Mouse (Mus musculus) midbrain, embryonic 13.5 days (tissue): ENCODE measurements around the gene Morn4. TPM values are rescaled to one million over a fixed set of nuclear protein-coding genes. Genes with fewer than 3 reads are reported as not detected.

ENCODE experiments used
- ATAC-seq: fragments of 200-750 bp; cut with Nextera tagmentation; 2 replicates; pipeline ENCODE4 v1.8.0; 2017; ENCODE audit warnings: mild to moderate bottlenecking, moderate TSS enrichment, moderate library complexity
- H3K27ac ChIP-seq: fragments of 300-500 bp; sonication (generic); 2 replicates; pipeline ENCODE4 v1.5.1; 2015; ENCODE audit warnings: inconsistent platforms, mild to moderate bottlenecking, moderate library complexity
- H3K27me3 ChIP-seq: fragments of 300-500 bp; sonication (generic); 2 replicates; pipeline ENCODE4 v1.6.1; 2015; ENCODE audit warnings: mild to moderate bottlenecking, inconsistent platforms
- H3K36me3 ChIP-seq: fragments of 300-500 bp; sonication (generic); 2 replicates; pipeline ENCODE4 v1.6.1; 2015; ENCODE audit warnings: mild to moderate bottlenecking, inconsistent platforms
- H3K4me1 ChIP-seq: fragments of 300-500 bp; sonication (generic); replicated peaks from 2 replicates; pipeline ENCODE4 v1.6.1; 2015; ENCODE audit warnings: inconsistent platforms
- H3K4me2 ChIP-seq: fragments of 300-500 bp; sonication (generic); replicated peaks from 2 replicates; pipeline ENCODE4 v1.6.1; 2015; ENCODE audit warnings: moderate library complexity, mild to moderate bottlenecking, inconsistent platforms
- H3K4me3 ChIP-seq: fragments of 300-500 bp; sonication (generic); replicated peaks from 2 replicates; pipeline ENCODE4 v1.5.1; 2015; ENCODE audit warnings: mild to moderate bottlenecking, inconsistent platforms
- H3K9ac ChIP-seq: fragments of 300-500 bp; sonication (generic); replicated peaks from 2 replicates; pipeline ENCODE4 v1.6.1; 2015; ENCODE audit warnings: mild to moderate bottlenecking, inconsistent platforms
- H3K9me3 ChIP-seq: fragments of 300-500 bp; sonication (generic); 2 replicates; pipeline ENCODE4 v1.6.1; 2016; ENCODE audit warnings: mild to moderate bottlenecking, inconsistent platforms
- WGBS: fragments of 180-500 bp; shearing (Covaris S2); methylation state at CpG from one replicate; pipeline ENCODE4 v1.1.7; 2015; 5-methylcytosine and 5-hydroxymethylcytosine counted together
- polyA plus RNA-seq: library from polyadenylated mRNA; unstranded; fragments of >200 nt; fragmentation: Nextera tagmentation; extraction: Ambion mirVana; gene quantifications from 2 replicates; pipeline ENCODE4 v1.2.1, GENCODE M21; 2015

Gene Morn4
- polyA plus RNA-seq, 1 experiment from 2014 or later: 128 TPM

- H3K27ac ChIP-seq: no peak overlapping the region
- H3K9ac ChIP-seq: no peak overlapping the region
- no peak for ATAC-seq
- no peaks in the 10 kb centered on the region for H3K27me3 ChIP-seq
- 89% methylated on average over 6 of the region's 6 CpGs for WGBS
- H3K9me3 ChIP-seq: no peaks in the 10 kb centered on the region
- H3K4me2 ChIP-seq: no peak overlapping the region
- no peak overlapping the region for H3K4me3 ChIP-seq
- no peaks in the 10 kb centered on the region for H3K4me1 ChIP-seq
- no peaks in the 10 kb centered on the region for H3K36me3 ChIP-seq
Measured at GRCm38 (mm10) chr19:42056719-42057409, 29.3 kb downstream of the Morn4 start.

- WGBS: 88% methylated on average over 2 of the region's 2 CpGs
- Histone ChIP-seq H3K9ac (no peak overlapping the region), H3K4me3 (no peak overlapping the region), H3K27ac (no peak overlapping the region), H3K9me3 (no peaks in the 10 kb centered on the region), H3K27me3 (no peaks in the 10 kb centered on the region), H3K4me1 (no peaks in the 10 kb centered on the region), H3K36me3 (no peaks in the 10 kb centered on the region), H3K4me2 (no peak overlapping the region)
- ATAC-seq: no peak
Measured at GRCm38 (mm10) chr19:42055881-42056280, 30.3 kb downstream of the Morn4 start.

GRCm38 (mm10) chr19:42054255-42054654 lies 31.9 kb downstream of the Morn4 start:
- 82% methylated on average over 6 of the region's 6 CpGs for WGBS
- Histone ChIP-seq H3K4me2 (no peak overlapping the region), H3K27ac (no peak overlapping the region), H3K4me3 (no peak overlapping the region), H3K9me3 (no peaks in the 10 kb centered on the region), H3K9ac (no peak overlapping the region), H3K4me1 (no peaks in the 10 kb centered on the region), H3K36me3 (no peaks in the 10 kb centered on the region), H3K27me3 (no peaks in the 10 kb centered on the region)
- no peak for ATAC-seq

GRCm38 (mm10) chr19:42051948-42052347 lies 34.2 kb downstream of the Morn4 start, which contains the start of gene 4933411K16Rik:
Gene 4933411K16Rik (plus strand): TSS chr19:42052248.
- H3K27me3 ChIP-seq: no peaks in the 10 kb centered on the region
- no peaks in the 10 kb centered on the region for H3K4me1 ChIP-seq
- WGBS: 83% methylated on average over 4 of the region's 4 CpGs
- H3K4me3 ChIP-seq: no peak within 1 kb of the TSS
- no peak within 1 kb of the TSS for H3K27ac ChIP-seq
- no peak within 1 kb of the TSS for H3K4me2 ChIP-seq
- no peaks in the 10 kb centered on the region for H3K9me3 ChIP-seq
- no peaks in the 10 kb centered on the region for H3K36me3 ChIP-seq
- no peak within 1 kb of the TSS for H3K9ac ChIP-seq
- no peak for ATAC-seq

GRCm38 (mm10) chr19:42051351-42051750 lies 34.8 kb downstream of the Morn4 start:
- no peak overlapping the region for H3K4me2 ChIP-seq
- no peaks in the 10 kb centered on the region for H3K27me3 ChIP-seq
- WGBS: 90% methylated on average over 3 of the region's 3 CpGs
- no peaks in the 10 kb centered on the region for H3K4me1 ChIP-seq
- ATAC-seq: no peak
- no peak overlapping the region for H3K4me3 ChIP-seq
- H3K9me3 ChIP-seq: no peaks in the 10 kb centered on the region
- H3K36me3 ChIP-seq: no peaks in the 10 kb centered on the region
- H3K27ac ChIP-seq: no peak overlapping the region
- no peak overlapping the region for H3K9ac ChIP-seq

GRCm38 (mm10) chr19:42050251-42050650 lies 35.9 kb downstream of the Morn4 start:
- Histone ChIP-seq H3K27ac (no peak overlapping the region), H3K9ac (no peak overlapping the region), H3K4me2 (no peak overlapping the region), H3K4me3 (no peak overlapping the region), H3K27me3 (no peaks in the 10 kb centered on the region), H3K36me3 (no peaks in the 10 kb centered on the region), H3K9me3 (no peaks in the 10 kb centered on the region), H3K4me1 (no peaks in the 10 kb centered on the region)
- 87% methylated on average over 1 of the region's 1 CpGs for WGBS
- no peak for ATAC-seq

- Histone ChIP-seq H3K27ac (no peak within 1 kb of the TSS), H3K9ac (no peak within 1 kb of the TSS), H3K4me2 (peak within 1 kb of the TSS; percentile 44), H3K36me3 (no peaks in the 10 kb centered on the region), H3K27me3 (no peaks in the 10 kb centered on the region), H3K4me3 (peak within 1 kb of the TSS; percentile 24), H3K4me1 (no peaks in the 10 kb centered on the region), H3K9me3 (no peaks in the 10 kb centered on the region)
- ATAC-seq: peak; percentile 82
- WGBS: 25% methylated on average over 23 of the region's 23 CpGs
Measured at GRCm38 (mm10) chr19:42045269-42046102, 40.7 kb downstream of the Morn4 start, which contains the start of gene Hoga1. Gene Hoga1 (plus strand): TSS chr19:42045610.

GRCm38 (mm10) chr19:42043988-42044387 lies 42.2 kb downstream of the Morn4 start:
- no peak for ATAC-seq
- H3K27ac ChIP-seq: no peak overlapping the region
- H3K4me1 ChIP-seq: no peaks in the 10 kb centered on the region
- H3K4me3 ChIP-seq: no peak overlapping the region
- H3K27me3 ChIP-seq: no peaks in the 10 kb centered on the region
- no peaks in the 10 kb centered on the region for H3K9me3 ChIP-seq
- H3K4me2 ChIP-seq: no peak overlapping the region
- no peak overlapping the region for H3K9ac ChIP-seq
- no peaks in the 10 kb centered on the region for H3K36me3 ChIP-seq
- 95% methylated on average over 6 of the region's 6 CpGs for WGBS

GRCm38 (mm10) chr19:42038310-42038709 lies 47.8 kb downstream of the Morn4 start:
- no peak overlapping the region for H3K27ac ChIP-seq
- no peaks in the 10 kb centered on the region for H3K36me3 ChIP-seq
- no peak overlapping the region for H3K9ac ChIP-seq
- H3K4me1 ChIP-seq: 0 out of 2 replicates have a peak, but pooled peaks cover 3% of the 10 kb centered on the region
- no peak overlapping the region for H3K4me2 ChIP-seq
- no peak overlapping the region for H3K4me3 ChIP-seq
- H3K27me3 ChIP-seq: no peaks in the 10 kb centered on the region
- no peaks in the 10 kb centered on the region for H3K9me3 ChIP-seq
- no peak for ATAC-seq
- 88% methylated on average over 12 of the region's 12 CpGs for WGBS

GRCm38 (mm10) chr19:42037167-42037702 lies 48.9 kb downstream of the Morn4 start:
- H3K9ac ChIP-seq: no peak overlapping the region
- no peak overlapping the region for H3K27ac ChIP-seq
- ATAC-seq: no peak
- H3K36me3 ChIP-seq: no peaks in the 10 kb centered on the region
- no peak overlapping the region for H3K4me2 ChIP-seq
- H3K4me3 ChIP-seq: no peak overlapping the region
- H3K9me3 ChIP-seq: no peaks in the 10 kb centered on the region
- 0 out of 2 replicates have a peak, but pooled peaks cover 3% of the 10 kb centered on the region for H3K4me1 ChIP-seq
- 84% methylated on average over 11 of the region's 11 CpGs for WGBS
- H3K27me3 ChIP-seq: no peaks in the 10 kb centered on the region

GRCm38 (mm10) chr19:42036357-42036756 lies 49.8 kb downstream of the Morn4 start:
- Histone ChIP-seq H3K9me3 (no peaks in the 10 kb centered on the region), H3K4me1 (0 out of 2 replicates have a peak, but pooled peaks cover 3% of the 10 kb centered on the region), H3K27ac (no peak overlapping the region), H3K4me3 (no peak overlapping the region), H3K27me3 (no peaks in the 10 kb centered on the region), H3K4me2 (no peak overlapping the region), H3K36me3 (no peaks in the 10 kb centered on the region), H3K9ac (no peak overlapping the region)
- ATAC-seq: no peak
- WGBS: 76% methylated on average over 3 of the region's 3 CpGs
